Mouse (Mus musculus) ES-E14 (cell line): ENCODE measurements around the gene Snx33.

ENCODE experiments used
- HCFC1 ChIP-seq: IDR thresholded peaks from 2 replicates; pipeline ENCODE4 v1.6.1; 2012; ENCODE audit warnings: low read length, inconsistent platforms, borderline replicate concordance; ENCODE audit not compliant: insufficient read depth
- MAFK ChIP-seq: IDR thresholded peaks from 2 replicates; pipeline ENCODE4 v1.6.1; 2014; ENCODE audit warnings: mild to moderate bottlenecking, low read depth, low read length, inconsistent platforms; ENCODE audit not compliant: insufficient read depth
- ZNF384 ChIP-seq: IDR thresholded peaks from 2 replicates; pipeline ENCODE4 v1.6.1; 2012; ENCODE audit warnings: low read depth, low read length, inconsistent platforms

DNA sequence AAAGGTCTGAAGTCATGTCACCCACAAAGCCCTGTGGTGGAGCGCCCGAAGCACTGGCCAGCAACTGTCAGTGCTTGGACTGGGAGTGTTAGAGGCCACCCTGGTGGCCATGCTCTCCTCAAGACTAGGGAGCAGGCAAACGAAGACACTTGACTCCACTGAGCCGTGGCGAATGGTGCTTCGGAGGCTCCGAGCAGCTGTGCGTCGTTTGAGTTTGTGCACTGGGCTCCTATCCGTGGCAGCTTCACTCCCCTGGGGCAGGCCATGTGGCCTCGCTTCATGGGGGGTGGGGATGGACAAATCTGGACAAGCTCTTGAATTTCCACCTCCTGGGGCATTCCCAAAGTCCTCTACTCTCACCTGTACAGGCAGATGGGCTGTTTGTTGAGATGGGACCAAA lies 28.8 kb downstream of the Snx33 start:
- no peak for TF ChIP-seq ZNF384
- TF ChIP-seq MAFK = no peak
- no peak for TF ChIP-seq HCFC1
